Mouse (Mus musculus): ENCODE results near the gene Gm20604. TPM values are rescaled to one million over a fixed set of nuclear protein-coding genes. Genes with fewer than 3 reads are reported as not detected.

The Gm20604 gene
- total RNA-seq, 1 experiment: 10.1 TPM

DNA sequence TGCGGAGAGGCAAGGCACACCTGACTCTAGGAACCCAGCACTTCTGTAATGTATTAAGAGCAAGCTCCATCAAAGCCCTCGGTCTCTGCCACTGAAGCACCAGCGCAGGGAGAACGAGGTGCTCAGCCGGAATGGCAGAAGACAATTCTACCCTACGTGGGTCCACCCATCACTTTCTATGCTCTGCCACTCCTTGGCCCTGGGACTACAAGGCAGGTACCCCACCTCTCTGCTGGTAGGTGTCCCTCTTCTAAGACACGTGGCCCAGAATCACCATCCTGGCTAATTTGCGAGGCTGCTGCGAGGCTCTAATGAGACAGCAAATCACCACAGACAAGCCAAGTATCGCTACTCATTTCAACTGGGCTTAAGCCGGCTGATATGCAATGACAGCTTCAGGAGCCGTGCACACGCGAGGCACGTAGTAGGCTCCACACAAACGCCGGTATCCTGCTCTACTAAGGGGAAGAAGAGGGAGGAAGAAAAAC lies 54.5 kb downstream of the Gm20604 start:
- DNase-seq (ENCODE audit: low read depth, low spot score): no peak

DNA sequence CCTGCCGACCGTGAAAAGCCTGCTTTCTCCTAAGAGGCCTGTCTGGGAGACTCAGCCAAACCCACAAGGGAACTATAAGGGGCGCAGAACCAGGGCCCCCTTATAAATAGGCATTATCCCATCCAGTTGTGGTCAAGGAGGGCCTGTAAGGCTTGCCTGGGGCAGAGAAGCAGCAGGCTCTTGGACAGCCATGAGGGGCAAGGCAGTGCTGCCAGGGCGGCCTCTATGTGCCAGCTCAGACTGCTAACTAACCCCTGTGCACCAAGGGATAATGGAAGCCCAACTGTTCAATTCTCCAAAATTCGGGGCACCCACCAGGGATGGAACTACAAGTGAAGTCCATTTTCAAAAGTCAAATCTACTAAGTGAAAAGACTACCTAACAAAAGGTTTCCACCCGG lies 55.0 kb downstream of the Gm20604 start:
- Histone ChIP-seq H3K4me1 (ENCODE audit: control insufficient read depth in 2 of 2, insufficient read depth in 2 of 2, low read length in 2 of 2, poor library complexity in 1 of 2) (peaks cover 13 to 53% of the 10 kb centered on the region in 2 experiments), H3K36me3 (ENCODE audit: control insufficient read depth, insufficient read depth, low read length, poor library complexity, severe bottlenecking) (no peaks in the 10 kb centered on the region), H3K4me3 (ENCODE audit: insufficient read depth in 1 of 2, low read depth in 1 of 2, low read length in 2 of 2, poor library complexity in 1 of 2, severe bottlenecking in 1 of 2) (peak overlapping the region; percentile 92 to 96), H3K27ac (ENCODE audit: insufficient read depth, low read depth, low read length, poor library complexity, severe bottlenecking) (0 out of 2 replicates have a peak overlapping the region, but pooled peaks have one; percentile 1), H3K9ac (ENCODE audit: insufficient read depth, low read depth, low read length, poor library complexity, severe bottlenecking) (peak overlapping the region; percentile 78; the same call in 1 of the 2 replicates), H3K9me3 (ENCODE audit: control insufficient read depth, insufficient read depth, low read depth, low read length) (no peaks in the 10 kb centered on the region)
- TF ChIP-seq MAFK (IDR thresholded peaks at IDR 0.05; ENCODE audit: insufficient read depth, low read depth, low read length) (no peak), CHD2 (IDR thresholded peaks at IDR 0.05; ENCODE audit: low read depth, low read length) (no peak), ZC3H11A (IDR thresholded peaks at IDR 0.05; ENCODE audit: borderline replicate concordance, low read depth, low read length) (no peak), ZNF384 (IDR thresholded peaks at IDR 0.05; ENCODE audit: low read depth, low read length) (no peak), HCFC1 (IDR thresholded peaks at IDR 0.05; ENCODE audit: borderline replicate concordance, insufficient read depth, low read length) (no peak)
- DNase-seq (ENCODE audit: low read depth, low spot score): no peak
- in situ Hi-C loops (cut with MboI; ENCODE audit: low sequenced_read_pairs in 2 of 2, unreplicated experiment in 2 of 2): no loop called here

More for the DNA sequence above, 54.5 kb downstream of the Gm20604 start:
- Histone ChIP-seq H3K4me1 (ENCODE audit: control insufficient read depth in 2 of 2, insufficient read depth in 2 of 2, low read length in 2 of 2, poor library complexity in 1 of 2) (peaks cover 8 to 49% of the 10 kb centered on the region in 2 experiments), H3K9me3 (ENCODE audit: control insufficient read depth, insufficient read depth, low read depth, low read length) (no peaks in the 10 kb centered on the region), H3K9ac (ENCODE audit: insufficient read depth, low read depth, low read length, poor library complexity, severe bottlenecking) (peak overlapping the region; percentile 78), H3K36me3 (ENCODE audit: control insufficient read depth, insufficient read depth, low read length, poor library complexity, severe bottlenecking) (no peaks in the 10 kb centered on the region), H3K4me3 (ENCODE audit: insufficient read depth in 1 of 2, low read depth in 1 of 2, low read length in 2 of 2, poor library complexity in 1 of 2, severe bottlenecking in 1 of 2) (peak overlapping the region; percentile 92 to 96), H3K27ac (ENCODE audit: insufficient read depth, low read depth, low read length, poor library complexity, severe bottlenecking) (peak overlapping the region; percentile 54; the same call in 1 of the 2 replicates)
- in situ Hi-C loops (cut with MboI; ENCODE audit: low sequenced_read_pairs in 2 of 2, unreplicated experiment in 2 of 2): no loop called here
- TF ChIP-seq CHD2 (IDR thresholded peaks at IDR 0.05; ENCODE audit: low read depth, low read length) (no peak), ZC3H11A (IDR thresholded peaks at IDR 0.05; ENCODE audit: borderline replicate concordance, low read depth, low read length) (no peak), HCFC1 (IDR thresholded peaks at IDR 0.05; ENCODE audit: borderline replicate concordance, insufficient read depth, low read length) (no peak), MAFK (IDR thresholded peaks at IDR 0.05; ENCODE audit: insufficient read depth, low read depth, low read length) (no peak), ZNF384 (IDR thresholded peaks at IDR 0.05; ENCODE audit: low read depth, low read length) (no peak)

DNA sequence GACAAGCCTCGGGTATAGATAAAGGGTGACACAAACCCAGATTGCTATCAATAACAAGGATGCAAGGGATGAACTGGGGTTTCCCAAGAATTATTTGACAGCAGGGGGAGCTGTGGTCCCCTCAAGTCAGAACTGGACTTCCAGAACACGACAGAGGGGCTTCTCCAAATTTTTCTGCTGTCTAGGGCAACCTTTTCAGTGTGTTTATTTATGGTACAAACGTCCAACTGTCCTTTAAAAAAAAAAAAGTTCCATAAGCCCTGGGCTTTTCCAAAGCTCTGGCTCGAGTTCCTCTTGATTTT lies 55.4 kb downstream of the Gm20604 start:
- TF ChIP-seq ZC3H11A (IDR thresholded peaks at IDR 0.05; ENCODE audit: borderline replicate concordance, low read depth, low read length): no peak
- TF ChIP-seq MAFK (IDR thresholded peaks at IDR 0.05; ENCODE audit: insufficient read depth, low read depth, low read length): no peak
- TF ChIP-seq HCFC1 (IDR thresholded peaks at IDR 0.05; ENCODE audit: borderline replicate concordance, insufficient read depth, low read length): no peak
- no peak for TF ChIP-seq CHD2 (IDR thresholded peaks at IDR 0.05; ENCODE audit: low read depth, low read length)
- TF ChIP-seq ZNF384 (IDR thresholded peaks at IDR 0.05; ENCODE audit: low read depth, low read length): no peak
- Histone ChIP-seq H3K4me1 (ENCODE audit: control insufficient read depth in 2 of 2, insufficient read depth in 2 of 2, low read length in 2 of 2, poor library complexity in 1 of 2) (peaks cover 16 to 53% of the 10 kb centered on the region in 2 experiments), H3K36me3 (ENCODE audit: control insufficient read depth, insufficient read depth, low read length, poor library complexity, severe bottlenecking) (no peaks in the 10 kb centered on the region), H3K4me3 (ENCODE audit: insufficient read depth in 1 of 2, low read depth in 1 of 2, low read length in 2 of 2, poor library complexity in 1 of 2, severe bottlenecking in 1 of 2) (peak overlapping the region; percentile 92 to 96), H3K9ac (ENCODE audit: insufficient read depth, low read depth, low read length, poor library complexity, severe bottlenecking) (peak overlapping the region; percentile 78; the same call in 1 of the 2 replicates), H3K27ac (ENCODE audit: insufficient read depth, low read depth, low read length, poor library complexity, severe bottlenecking) (peak overlapping the region; percentile 48; the same call in 1 of the 2 replicates), H3K9me3 (ENCODE audit: control insufficient read depth, insufficient read depth, low read depth, low read length) (no peaks in the 10 kb centered on the region)
- DNase-seq (ENCODE audit: low read depth, low spot score): no peak
- in situ Hi-C loops (cut with MboI; ENCODE audit: low sequenced_read_pairs in 2 of 2, unreplicated experiment in 2 of 2): no loop called here

GRCm38 (mm10) chr12:102702356-102703110 lies 55.9 kb downstream of the Gm20604 start:
- TF ChIP-seq HCFC1 (IDR thresholded peaks at IDR 0.05; ENCODE audit: borderline replicate concordance, insufficient read depth, low read length): no peak
- no peak for TF ChIP-seq ZNF384 (IDR thresholded peaks at IDR 0.05; ENCODE audit: low read depth, low read length)
- 0 out of 2 replicates have a peak, but pooled peaks have one; percentile 9 for TF ChIP-seq CHD2 (IDR thresholded peaks at IDR 0.05; ENCODE audit: low read depth, low read length)
- H3K9me3 ChIP-seq (ENCODE audit: control insufficient read depth, insufficient read depth, low read depth, low read length): no peaks in the 10 kb centered on the region
- no peaks in the 10 kb centered on the region; the same call in 1 of the 2 replicates for H3K36me3 ChIP-seq (ENCODE audit: control insufficient read depth, insufficient read depth, low read length, poor library complexity, severe bottlenecking)
- H3K27ac ChIP-seq (ENCODE audit: insufficient read depth, low read depth, low read length, poor library complexity, severe bottlenecking): peak overlapping the region; percentile 48; the same call in 1 of the 2 replicates
- in situ Hi-C loops (cut with MboI; ENCODE audit: low sequenced_read_pairs in 2 of 2, unreplicated experiment in 2 of 2): no loop called here
- H3K9ac ChIP-seq (ENCODE audit: insufficient read depth, low read depth, low read length, poor library complexity, severe bottlenecking): peak overlapping the region; percentile 78; the same call in 1 of the 2 replicates
- peak; percentile 92 for DNase-seq (ENCODE audit: low read depth, low spot score)
- peak overlapping the region; percentile 92 to 96 for H3K4me3 ChIP-seq (ENCODE audit: insufficient read depth in 1 of 2, low read depth in 1 of 2, low read length in 2 of 2, poor library complexity in 1 of 2, severe bottlenecking in 1 of 2)
- H3K4me1 ChIP-seq (ENCODE audit: control insufficient read depth in 2 of 2, insufficient read depth in 2 of 2, low read length in 2 of 2, poor library complexity in 1 of 2): peaks cover 19 to 53% of the 10 kb centered on the region in 2 experiments
